In genomic region chr1:71807586-71807985, GRCm38 (mm10) we compare ENCODE assay signal across 11 mouse cellular contexts.
DNase-seq lines count a peak whose midpoint lies in the region; ATAC-seq and TF ChIP-seq lines count a peak whose summit lies in the region.
"Had no signal": no experiment of that assay in that cellular context is flagged by ENCODE, and none has a peak within 500 bp of the region (broad histone marks: within the 10 kb centered on the region; RNA-seq: fewer than 3 reads in every experiment).

No protein-coding gene starts in this region.

- TF ChIP-seq EP300 in liver, postnatal 0 days (IDR thresholded peaks at IDR 0.05; ENCODE audit: low read depth): no peak

- H3K9me3 ChIP-seq in embryonic facial prominence, embryonic 14.5 days (ENCODE audit: control insufficient read depth, low read length): no peaks in the 10 kb centered on the region
- no peaks in the 10 kb centered on the region for H3K9me3 ChIP-seq in embryonic facial prominence, embryonic 10.5 days
- H3K9me3 ChIP-seq in liver, postnatal 0 days (ENCODE audit: low read length): no peaks in the 10 kb centered on the region
- no peaks in the 10 kb centered on the region for H3K9me3 ChIP-seq in liver, embryonic 12.5 days (replicated peaks)
- no peaks in the 10 kb centered on the region for H3K9me3 ChIP-seq in midbrain, embryonic 13.5 days
- H3K9me3 ChIP-seq: forebrain, embryonic 13.5 days had no signal

- no peaks in the 10 kb centered on the region for H3K36me3 ChIP-seq in embryonic facial prominence, embryonic 14.5 days (ENCODE audit: control insufficient read depth, insufficient read depth, low read length)
- H3K36me3 ChIP-seq in embryonic facial prominence, embryonic 10.5 days (replicated peaks): no peaks in the 10 kb centered on the region
- H3K36me3 ChIP-seq in liver, postnatal 0 days (replicated peaks; ENCODE audit: insufficient read depth, low read length): no peaks in the 10 kb centered on the region
- H3K36me3 ChIP-seq in liver, embryonic 12.5 days: no peaks in the 10 kb centered on the region
- no peaks in the 10 kb centered on the region for H3K36me3 ChIP-seq in midbrain, embryonic 13.5 days

- WGBS in embryonic facial prominence, embryonic 14.5 days: 20% methylated on average over 4 of the region's 4 CpGs
- 56% methylated on average over 4 of the region's 4 CpGs for WGBS in embryonic facial prominence, embryonic 10.5 days
- 32% methylated on average over 4 of the region's 4 CpGs for WGBS in liver, postnatal 0 days (ENCODE audit: insufficient replicate concordance)
- WGBS in liver, embryonic 12.5 days (ENCODE audit: insufficient replicate concordance): 37% methylated on average over 4 of the region's 4 CpGs
- 64% methylated on average over 4 of the region's 4 CpGs for WGBS in midbrain, embryonic 13.5 days

- ATAC-seq in embryonic facial prominence, embryonic 14.5 days (ENCODE audit: low read depth): no peak
- peak; percentile 90 for ATAC-seq in liver, postnatal 0 days
- ATAC-seq in liver, embryonic 12.5 days: no peak
- no peak for ATAC-seq in midbrain, embryonic 13.5 days
- ATAC-seq: forebrain, embryonic 13.5 days had no signal

- no peak overlapping the region; the same call in 1 of the 2 replicates for H3K27ac ChIP-seq in embryonic facial prominence, embryonic 14.5 days (replicated peaks; ENCODE audit: low read depth, low read length)
- no peak overlapping the region for H3K27ac ChIP-seq in embryonic facial prominence, embryonic 10.5 days (replicated peaks)
- peak overlapping the region; percentile 79 for H3K27ac ChIP-seq in liver, postnatal 0 days (ENCODE audit: low read depth)
- H3K27ac ChIP-seq in liver, embryonic 12.5 days: no peak overlapping the region
- no peak overlapping the region for H3K27ac ChIP-seq in midbrain, embryonic 13.5 days
- H3K27ac ChIP-seq: forebrain, embryonic 13.5 days had no signal

- no peaks in the 10 kb centered on the region for H3K27me3 ChIP-seq in embryonic facial prominence, embryonic 14.5 days (replicated peaks; ENCODE audit: control insufficient read depth, insufficient read depth, low read length)
- H3K27me3 ChIP-seq in embryonic facial prominence, embryonic 10.5 days (replicated peaks; ENCODE audit: low read depth, poor library complexity, severe bottlenecking): no peaks in the 10 kb centered on the region
- no peaks in the 10 kb centered on the region for H3K27me3 ChIP-seq in liver, postnatal 0 days (ENCODE audit: insufficient read depth, low read length)
- no peaks in the 10 kb centered on the region for H3K27me3 ChIP-seq in liver, embryonic 12.5 days (replicated peaks)
- H3K27me3 ChIP-seq in midbrain, embryonic 13.5 days: no peaks in the 10 kb centered on the region
- H3K27me3 ChIP-seq: forebrain, embryonic 13.5 days had no signal

- TF ChIP-seq CTCF in liver, postnatal 0 days (IDR thresholded peaks at IDR 0.05; ENCODE audit: low read depth): no peak

- H3K4me1 ChIP-seq in embryonic facial prominence, embryonic 14.5 days (ENCODE audit: control insufficient read depth, insufficient read depth, low read length): peaks cover 16% of the 10 kb centered on the region
- no peaks in the 10 kb centered on the region for H3K4me1 ChIP-seq in embryonic facial prominence, embryonic 10.5 days
- H3K4me1 ChIP-seq in liver, postnatal 0 days (ENCODE audit: insufficient read depth): peaks cover 20% of the 10 kb centered on the region
- 0 out of 2 replicates have a peak, but pooled peaks cover 3% of the 10 kb centered on the region for H3K4me1 ChIP-seq in liver, embryonic 12.5 days
- 0 out of 2 replicates have a peak, but pooled peaks cover 3% of the 10 kb centered on the region for H3K4me1 ChIP-seq in midbrain, embryonic 13.5 days (replicated peaks)
- H3K4me1 ChIP-seq: forebrain, embryonic 13.5 days had no signal

- no peak overlapping the region for H3K4me3 ChIP-seq in embryonic facial prominence, embryonic 14.5 days (ENCODE audit: low read depth, low read length)
- H3K4me3 ChIP-seq in embryonic facial prominence, embryonic 10.5 days: no peak overlapping the region
- H3K4me3 ChIP-seq in liver, postnatal 0 days (ENCODE audit: low read depth, low read length): no peak overlapping the region
- no peak overlapping the region for H3K4me3 ChIP-seq in liver, embryonic 12.5 days
- no peak overlapping the region for H3K4me3 ChIP-seq in midbrain, embryonic 13.5 days (replicated peaks)
- H3K4me3 ChIP-seq: forebrain, embryonic 13.5 days had no signal

- peak; percentile 83 for DNase-seq in embryonic facial prominence, embryonic 14.5 days (ENCODE audit: low spot score)
- DNase-seq in embryonic facial prominence, embryonic 10.5 days (ENCODE audit: low spot score): no peak
- DNase-seq in liver, postnatal 0 days: peak; percentile 18
- peak; percentile 7 to 15 for DNase-seq in heart, postnatal 14 days
- DNase-seq in thymus, postnatal 14 days: no peak
- no peak for DNase-seq in frontal cortex, postnatal 36 days (ENCODE audit: low spot score in 2 of 2)
- DNase-seq: kidney, adult 9 months; thymus, postnatal 4 days had no signal

- no peak overlapping the region for H3K4me2 ChIP-seq in embryonic facial prominence, embryonic 14.5 days (ENCODE audit: low read depth, low read length)
- no peak overlapping the region for H3K4me2 ChIP-seq in liver, postnatal 0 days (ENCODE audit: low read depth, low read length)
- no peak overlapping the region for H3K4me2 ChIP-seq in liver, embryonic 12.5 days
- H3K4me2 ChIP-seq in midbrain, embryonic 13.5 days (replicated peaks): no peak overlapping the region
- H3K4me2 ChIP-seq: forebrain, embryonic 13.5 days had no signal

- intact Hi-C loops in heart, postnatal 14 days (cut with DNase I): no loop called here

- no peak overlapping the region for H3K9ac ChIP-seq in embryonic facial prominence, embryonic 14.5 days (ENCODE audit: low read depth, low read length)
- no peak overlapping the region for H3K9ac ChIP-seq in liver, postnatal 0 days (replicated peaks)
- no peak overlapping the region for H3K9ac ChIP-seq in liver, embryonic 12.5 days
- H3K9ac ChIP-seq in midbrain, embryonic 13.5 days (replicated peaks): no peak overlapping the region
- H3K9ac ChIP-seq: forebrain, embryonic 13.5 days had no signal

Comparison
In these comparisons a context has a peak if more than half of its experiments do, and no peak if none do; other contexts are left out.
1. DNase-seq: peak in embryonic facial prominence, embryonic 14.5 days (single experiment), liver, postnatal 0 days (single experiment) and heart, postnatal 14 days (2 of 2); none in embryonic facial prominence, embryonic 10.5 days (single experiment), thymus, postnatal 14 days (single experiment) and frontal cortex, postnatal 36 days (0 of 2).